Mouse (Mus musculus) small intestine, adult 2 months (tissue): ENCODE data around the gene Ube2m.

Source experiments
- CTCF ChIP-seq: fragments of 200-500 bp; IDR thresholded peaks from 2 replicates; pipeline ENCODE4 v1.5.1; 2012; ENCODE audit warnings: low read depth, mild to moderate bottlenecking, control low read depth, inconsistent platforms, low read length, moderate library complexity, mixed read lengths; ENCODE audit not compliant: insufficient replicate concordance, insufficient read length; ENCODE audit errors: extremely low read depth
- POLR2A ChIP-seq: fragments of 200-500 bp; IDR thresholded peaks from 2 replicates; pipeline ENCODE4 v1.6.1; 2012; ENCODE audit warnings: low read depth, mild to moderate bottlenecking, control low read depth, inconsistent platforms, low read length, moderate library complexity

- no peak for TF ChIP-seq CTCF
- TF ChIP-seq POLR2A = no peak
These were observed 40.8 kb downstream of the Ube2m start for GRCm38 (mm10) chr7:12997230-12997629.
